Comparison of ENCODE assay signal across 23 mouse cellular contexts in the genomic region with DNA sequence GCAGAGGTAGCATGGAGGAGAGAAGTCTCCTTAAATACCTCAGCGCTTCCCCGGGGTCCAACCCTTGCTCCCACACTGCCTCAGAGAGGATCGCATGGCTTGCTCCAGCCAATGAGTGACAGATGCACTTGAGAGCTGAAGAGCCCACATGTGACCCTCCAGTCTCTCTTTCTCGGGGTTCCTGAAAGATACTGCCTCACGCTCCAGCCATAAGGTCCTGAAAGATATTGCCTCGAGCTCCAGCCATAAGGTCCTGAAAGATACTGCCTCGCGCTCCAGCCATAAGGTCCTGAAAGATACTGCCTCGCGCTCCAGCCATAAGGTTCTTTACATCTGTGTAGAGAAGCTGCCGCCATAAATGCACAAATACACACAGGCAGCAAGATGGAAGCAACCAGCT. TPM values are rescaled to one million over a fixed set of nuclear protein-coding genes. Genes with fewer than 3 reads are reported as not detected.
DNase-seq lines count a peak whose midpoint lies in the region; ATAC-seq and TF ChIP-seq lines count a peak whose summit lies in the region.
"Had no signal": no experiment of that assay in that cellular context is flagged by ENCODE, and none has a peak within 500 bp of the region (broad histone marks: within the 10 kb centered on the region; RNA-seq: fewer than 3 reads in every experiment).

No protein-coding gene starts in this region.

- no peaks in the 10 kb centered on the region for H3K9me3 ChIP-seq in heart, embryonic 14.5 days (ENCODE audit: control insufficient read depth, low read length)
- H3K9me3 ChIP-seq in MEL (replicated peaks; ENCODE audit: insufficient read depth, low read length), result no peaks in the 10 kb centered on the region
- no peaks in the 10 kb centered on the region for H3K9me3 ChIP-seq in liver, embryonic 15.5 days (replicated peaks)
- H3K9me3 ChIP-seq in lung, postnatal 0 days (ENCODE audit: low read length), result no peaks in the 10 kb centered on the region
- H3K9me3 ChIP-seq: embryonic facial prominence, embryonic 13.5 days; kidney, embryonic 15.5 days; midbrain, embryonic 15.5 days; neural tube, embryonic 15.5 days had no signal

- no peak overlapping the region for H3K4me3 ChIP-seq in heart, embryonic 14.5 days (ENCODE audit: control insufficient read depth in 1 of 2, insufficient read depth in 1 of 2, low read depth in 1 of 2, low read length in 2 of 2)
- H3K4me3 ChIP-seq in MEL (ENCODE audit: control insufficient read depth in 1 of 2, insufficient read depth in 1 of 2, low read depth in 2 of 2, low read length in 2 of 2), result no peak overlapping the region
- no peak overlapping the region for H3K4me3 ChIP-seq in liver, embryonic 15.5 days (replicated peaks)
- no peak overlapping the region for H3K4me3 ChIP-seq in lung, postnatal 0 days (ENCODE audit: low read depth, low read length)
- H3K4me3 ChIP-seq: embryonic facial prominence, embryonic 13.5 days; kidney, embryonic 15.5 days; midbrain, embryonic 15.5 days; neural tube, embryonic 15.5 days had no signal

- peak; percentile 47; the same call in 1 of the 2 replicates for ATAC-seq in heart, embryonic 14.5 days (ENCODE audit: insufficient number of reproducible peaks, insufficient read depth, low FRiP score, low read depth)
- ATAC-seq in liver, embryonic 15.5 days (ENCODE audit: insufficient read depth), result peak; percentile 47
- no peak for ATAC-seq in lung, postnatal 0 days
- ATAC-seq: forebrain, embryonic 16.5 days; hindbrain, embryonic 16.5 days; intestine, embryonic 16.5 days; midbrain, embryonic 15.5 days; Patski had no signal

- H3K9ac ChIP-seq in heart, embryonic 14.5 days (ENCODE audit: low read length), result no peak overlapping the region
- H3K9ac ChIP-seq in MEL (ENCODE audit: control insufficient read depth, low read depth, low read length, poor library complexity, severe bottlenecking), result no peak overlapping the region
- no peak overlapping the region for H3K9ac ChIP-seq in liver, embryonic 15.5 days
- no peak overlapping the region for H3K9ac ChIP-seq in lung, postnatal 0 days (replicated peaks; ENCODE audit: low read depth)
- H3K9ac ChIP-seq: embryonic facial prominence, embryonic 13.5 days; kidney, embryonic 15.5 days; midbrain, embryonic 15.5 days; neural tube, embryonic 15.5 days had no signal

- peaks cover 6 to 9% of the 10 kb centered on the region in 2 experiments; a peak in 2 of 4 replicates for H3K4me1 ChIP-seq in heart, embryonic 14.5 days (ENCODE audit: control insufficient read depth in 2 of 2, insufficient read depth in 2 of 2, low read length in 2 of 2)
- H3K4me1 ChIP-seq in MEL (ENCODE audit: control insufficient read depth in 1 of 2, insufficient read depth in 2 of 2, low read length in 2 of 2), result peaks cover 23 to 33% of the 10 kb centered on the region in 2 experiments
- no peaks in the 10 kb centered on the region for H3K4me1 ChIP-seq in liver, embryonic 15.5 days (replicated peaks)
- no peaks in the 10 kb centered on the region for H3K4me1 ChIP-seq in lung, postnatal 0 days (ENCODE audit: insufficient read depth, low read depth, low read length)
- H3K4me1 ChIP-seq: midbrain, embryonic 15.5 days had no signal

- TF ChIP-seq POLR2A in MEL (IDR thresholded peaks at IDR 0.05; ENCODE audit: control insufficient read depth in 1 of 2, insufficient read depth in 1 of 2, low read depth in 1 of 2, low read length in 2 of 2, poor library complexity in 1 of 2), result no peak

- H3K4me2 ChIP-seq in heart, embryonic 14.5 days (ENCODE audit: low read length), result no peak overlapping the region
- H3K4me2 ChIP-seq in liver, embryonic 15.5 days, result no peak overlapping the region
- H3K4me2 ChIP-seq in lung, postnatal 0 days (replicated peaks; ENCODE audit: low read depth, low read length), result no peak overlapping the region
- H3K4me2 ChIP-seq: embryonic facial prominence, embryonic 13.5 days; kidney, embryonic 15.5 days; midbrain, embryonic 15.5 days; neural tube, embryonic 15.5 days had no signal

- no peak for TF ChIP-seq RAD21 in MEL (IDR thresholded peaks at IDR 0.05; ENCODE audit: low read depth, low read length)

- no peak for TF ChIP-seq CTCF in MEL (IDR thresholded peaks at IDR 0.05 in 2 of 3, conservative IDR thresholded peaks at IDR 0.05 in 1 of 3; ENCODE audit: control insufficient read depth in 1 of 3, insufficient read depth in 1 of 3, low read depth in 2 of 3, low read length in 3 of 3, poor library complexity in 1 of 3, severe bottlenecking in 1 of 3)
- no peak for TF ChIP-seq CTCF in lung, postnatal 0 days (IDR thresholded peaks at IDR 0.05)

- TF ChIP-seq EP300 in MEL (IDR thresholded peaks at IDR 0.05; ENCODE audit: low read depth in 1 of 2, low read length in 2 of 2), result no peak
- no peak for TF ChIP-seq EP300 in lung, postnatal 0 days (IDR thresholded peaks at IDR 0.05)

- WGBS in heart, embryonic 14.5 days, result 56% methylated on average over 11 of the region's 11 CpGs
- 60% methylated on average over 11 of the region's 11 CpGs for WGBS in liver, embryonic 15.5 days (ENCODE audit: insufficient replicate concordance)
- 82% methylated on average over 11 of the region's 11 CpGs for WGBS in lung, postnatal 0 days

- intact Hi-C loops in heart, postnatal 10 days (cut with DNase I), result no loop called here

- no peak overlapping the region for H3K27ac ChIP-seq in heart, embryonic 14.5 days (replicated peaks in 1 of 2; ENCODE audit: control insufficient read depth in 1 of 2, insufficient read depth in 1 of 2, low read depth in 2 of 2, low read length in 2 of 2)
- no peak overlapping the region for H3K27ac ChIP-seq in MEL (ENCODE audit: control insufficient read depth, low read depth, low read length)
- H3K27ac ChIP-seq in liver, embryonic 15.5 days (replicated peaks), result no peak overlapping the region
- no peak overlapping the region for H3K27ac ChIP-seq in lung, postnatal 0 days (ENCODE audit: low read length)
- H3K27ac ChIP-seq: embryonic facial prominence, embryonic 13.5 days; kidney, embryonic 15.5 days; midbrain, embryonic 15.5 days; neural tube, embryonic 15.5 days had no signal

- H3K36me3 ChIP-seq in heart, embryonic 14.5 days (ENCODE audit: control insufficient read depth, insufficient read depth, low read length), result no peaks in the 10 kb centered on the region
- H3K36me3 ChIP-seq in MEL (ENCODE audit: control insufficient read depth in 1 of 2, insufficient read depth in 2 of 2, low read length in 2 of 2), result peaks cover 0 to 44% of the 10 kb centered on the region in 2 experiments; a peak in 2 of 4 replicates
- H3K36me3 ChIP-seq in liver, embryonic 15.5 days (replicated peaks), result no peaks in the 10 kb centered on the region
- no peaks in the 10 kb centered on the region for H3K36me3 ChIP-seq in lung, postnatal 0 days (ENCODE audit: insufficient read depth, low read length)
- H3K36me3 ChIP-seq: embryonic facial prominence, embryonic 13.5 days; kidney, embryonic 15.5 days; midbrain, embryonic 15.5 days; neural tube, embryonic 15.5 days had no signal

- peak; percentile 3 for DNase-seq in embryo, embryonic 11 days
- DNase-seq in embryo, embryonic 10 days (ENCODE audit: low spot score), result no peak
- DNase-seq in heart, postnatal 10 days, result no peak
- DNase-seq in MEL (ENCODE audit: low read depth, low spot score), result no peak
- DNase-seq in lung, postnatal 0 days (ENCODE audit: low spot score), result no peak
- no peak for DNase-seq in right cerebral cortex, postnatal 4 days
- DNase-seq: adrenal gland, adult 8-10 months; cerebellum, adult 9-11 months; kidney, postnatal 4 days; lung, adult 2 months; lung, postnatal 36 days; thymus, adult 2 months had no signal

- H3K79me2 ChIP-seq in MEL (ENCODE audit: control insufficient read depth, insufficient read depth, low read length, poor library complexity), result peaks cover 1% of the 10 kb centered on the region; the same call in 1 of the 2 replicates

- H3K27me3 ChIP-seq in heart, embryonic 14.5 days (ENCODE audit: control insufficient read depth, insufficient read depth, low read length), result no peaks in the 10 kb centered on the region
- H3K27me3 ChIP-seq in MEL (ENCODE audit: control insufficient read depth in 1 of 2, insufficient read depth in 2 of 2, low read length in 2 of 2), result no peaks in the 10 kb centered on the region
- H3K27me3 ChIP-seq in liver, embryonic 15.5 days, result no peaks in the 10 kb centered on the region
- H3K27me3 ChIP-seq in lung, postnatal 0 days (replicated peaks; ENCODE audit: insufficient read depth, low read length), result no peaks in the 10 kb centered on the region
- H3K27me3 ChIP-seq: embryonic facial prominence, embryonic 13.5 days; kidney, embryonic 15.5 days; midbrain, embryonic 15.5 days; neural tube, embryonic 15.5 days; Patski had no signal

TF ChIP-seq in MEL, 35 proteins besides CTCF, POLR2A, EP300 and RAD21:
- TF ChIP-seq JUND (IDR thresholded peaks at IDR 0.05; ENCODE audit: low read depth, low read length) (no peak), TAL1 (IDR thresholded peaks at IDR 0.05; ENCODE audit: low read length) (peak; percentile 29; the same call in 1 of the 2 replicates)

RNA-seq across cellular contexts. Expression of a gene that starts 24.0 kb away (rescaled TPM):
- 0.22 TPM in 1 of 2 replicates, not detected in the other for polyA plus RNA-seq in heart, embryonic 14.5 days (2014; fragmentation: Nextera tagmentation; extraction: Ambion mirVana)
- under 1 TPM in 1 of 2 experiments, not detected in 1; 0.22 TPM for total RNA-seq in heart, postnatal 10 days (2021)
- not detected in 2 replicates for total RNA-seq in MEL (2012; rRNA removed)
- polyA plus RNA-seq in MEL (2012; ENCODE audit: insufficient read depth in 1 of 2, insufficient read length in 2 of 2, low read depth in 1 of 2, low replicate concordance in 2 of 2, missing spikeins in 1 of 2), result not detected
- polyA plus RNA-seq in liver, embryonic 15.5 days (2015; fragmentation: Nextera tagmentation; extraction: Ambion mirVana), result 589 and 735 TPM in 2 replicates
- 0.29 and 0.37 TPM in 2 replicates for polyA plus RNA-seq in lung, postnatal 0 days (2015; fragmentation: Nextera tagmentation; extraction: Ambion mirVana)
- polyA plus RNA-seq: limb, embryonic 11.5 days had no signal

RNA-seq across cellular contexts. Expression of a gene that starts 24.6 kb away (rescaled TPM):
- polyA plus RNA-seq in heart, embryonic 14.5 days (2014; fragmentation: Nextera tagmentation; extraction: Ambion mirVana), result 20.6 and 21.4 TPM in 2 replicates
- total RNA-seq in heart, postnatal 10 days (2021), result 10 to 100 TPM; 44.8 to 52.4 TPM
- 15.3 and 22.9 TPM in 2 replicates for total RNA-seq in MEL (2012; rRNA removed)
- polyA plus RNA-seq in MEL (2012; ENCODE audit: insufficient read depth in 1 of 2, insufficient read length in 2 of 2, low read depth in 1 of 2, low replicate concordance in 2 of 2, missing spikeins in 1 of 2), result 10 to 100 TPM; 19.9 to 30.9 TPM
- 2.5 and 2.6 TPM in 2 replicates for polyA plus RNA-seq in liver, embryonic 15.5 days (2015; fragmentation: Nextera tagmentation; extraction: Ambion mirVana)
- polyA plus RNA-seq in lung, postnatal 0 days (2015; fragmentation: Nextera tagmentation; extraction: Ambion mirVana), result 3.8 and 4.0 TPM in 2 replicates

Comparison
In these comparisons a context has a peak if more than half of its experiments do, and no peak if none do; other contexts are left out.
1. RNA of a gene that starts 24.0 kb away (polyA plus RNA-seq): 589 to 735 TPM in liver, embryonic 15.5 days; 0.29 to 0.37 TPM in lung, postnatal 0 days, 0.22 TPM in heart, embryonic 14.5 days and not detected in MEL; every median in the first group is over 100 times any median in the second.